Mouse (Mus musculus): Measurements from ENCODE around the gene Mrpl55. TPM values are rescaled to one million over a fixed set of nuclear protein-coding genes. Genes with fewer than 3 reads are reported as not detected.

Mrpl55 gene
- polyA plus RNA-seq, 1 experiment from 2014 or later, result 99.6 TPM

- WGBS, result 4% methylated on average over 15 of the region's 15 CpGs
- Histone ChIP-seq H3K27me3 (peaks cover 33% of the 10 kb centered on the region), H3K9me3 (replicated peaks) (no peaks in the 10 kb centered on the region), H3K9ac (no peak overlapping the region), H3K27ac (no peak overlapping the region), H3K4me1 (peaks cover 15% of the 10 kb centered on the region; the same call in 1 of the 2 replicates), H3K36me3 (no peaks in the 10 kb centered on the region), H3K4me2 (no peak overlapping the region), H3K4me3 (replicated peaks) (no peak overlapping the region)
- ATAC-seq (replicated peaks; ENCODE audit: low FRiP score), result peak; percentile 82
Observed at GRCm38 (mm10) chr11:59238525-59239427, 36.5 kb downstream of the Mrpl55 start.

DNA sequence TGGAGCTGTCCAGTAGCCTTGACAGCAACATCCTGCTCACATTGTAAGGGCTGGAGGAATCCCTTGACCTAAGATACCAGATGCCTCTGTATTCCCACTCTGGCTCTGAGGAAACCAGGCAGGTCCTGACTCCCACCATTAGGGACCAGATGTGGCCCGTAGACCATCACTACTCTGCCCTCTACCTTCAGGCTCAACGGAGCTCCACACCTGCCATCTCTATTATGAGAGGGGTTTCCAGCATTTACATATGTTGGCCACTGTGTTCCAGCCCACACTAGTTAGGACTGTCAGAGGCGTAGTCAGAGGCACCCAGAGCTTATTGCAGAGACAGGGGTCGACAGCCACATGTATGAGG, 37.1 kb downstream of the Mrpl55 start:
- ATAC-seq (replicated peaks; ENCODE audit: low FRiP score), result no peak
- H3K27ac ChIP-seq, result no peak overlapping the region

GRCm38 (mm10) chr11:59239796-59240195, 37.5 kb downstream of the Mrpl55 start:
- peaks cover 15% of the 10 kb centered on the region; the same call in 1 of the 2 replicates for H3K4me1 ChIP-seq
- no peaks in the 10 kb centered on the region for H3K36me3 ChIP-seq
- no peak for ATAC-seq (replicated peaks; ENCODE audit: low FRiP score)
- H3K27ac ChIP-seq, result no peak overlapping the region
- H3K4me2 ChIP-seq, result no peak overlapping the region
- peaks cover 33% of the 10 kb centered on the region for H3K27me3 ChIP-seq
- WGBS, result 78% methylated on average over 4 of the region's 4 CpGs
- H3K4me3 ChIP-seq (replicated peaks), result no peak overlapping the region
- no peak overlapping the region for H3K9ac ChIP-seq
- H3K9me3 ChIP-seq (replicated peaks), result no peaks in the 10 kb centered on the region

More for the DNA sequence above, 37.1 kb downstream of the Mrpl55 start:
- Histone ChIP-seq H3K27me3 (peaks cover 33% of the 10 kb centered on the region), H3K4me1 (peaks cover 15% of the 10 kb centered on the region; the same call in 1 of the 2 replicates), H3K36me3 (no peaks in the 10 kb centered on the region), H3K9me3 (replicated peaks) (no peaks in the 10 kb centered on the region), H3K4me3 (replicated peaks) (no peak overlapping the region), H3K4me2 (no peak overlapping the region), H3K9ac (no peak overlapping the region)
- WGBS, result 51% methylated on average over 4 of the region's 4 CpGs

DNA sequence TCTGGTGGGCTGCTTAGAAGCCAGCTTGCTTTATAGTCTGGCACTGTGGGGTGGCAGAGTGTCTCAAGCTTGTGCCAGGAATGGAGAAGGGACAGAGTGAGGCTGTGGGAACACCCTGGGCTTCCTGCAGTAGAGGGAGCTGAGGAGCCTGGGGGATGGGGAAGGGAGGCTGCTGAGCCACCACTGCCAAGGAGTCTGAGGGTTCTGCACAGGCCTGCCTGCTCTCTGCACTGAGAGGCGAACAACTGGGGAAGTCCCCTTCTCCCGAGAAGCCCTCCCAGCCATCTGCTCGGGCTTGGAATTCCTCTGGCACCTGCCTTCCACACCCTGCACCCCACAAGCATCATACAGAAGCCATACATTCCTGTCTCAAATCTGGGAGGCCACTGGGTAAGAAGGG, 39.6 kb downstream of the Mrpl55 start:
- 8% methylated on average over 3 of the region's 3 CpGs for WGBS

DNA sequence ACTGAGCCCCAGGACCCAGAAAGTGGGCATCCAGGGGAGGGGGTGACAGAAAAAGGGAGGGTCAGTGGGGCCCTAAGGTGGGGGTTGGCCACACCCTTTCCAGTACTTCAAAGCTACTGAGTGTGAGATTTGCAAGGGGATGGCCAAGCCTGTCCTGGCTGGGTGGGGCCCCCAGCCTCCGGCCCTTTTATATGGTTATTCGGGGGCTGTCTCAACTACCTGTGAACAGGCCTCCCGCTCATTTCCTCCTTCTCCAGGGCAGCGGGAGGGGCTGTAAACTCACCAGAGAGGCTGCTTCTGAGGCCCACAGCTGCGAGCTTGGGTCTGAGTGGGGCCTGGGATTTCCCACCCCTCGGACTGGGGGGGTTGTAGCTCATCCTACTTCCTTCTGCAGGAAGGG, 41.6 kb downstream of the Mrpl55 start:
- H3K4me1 ChIP-seq, result peaks cover 4% of the 10 kb centered on the region; the same call in 1 of the 2 replicates
- H3K9ac ChIP-seq, result no peak overlapping the region
- no peak overlapping the region for H3K4me3 ChIP-seq (replicated peaks)
- WGBS, result 8% methylated on average over 6 of the region's 6 CpGs
- H3K36me3 ChIP-seq, result no peaks in the 10 kb centered on the region
- ATAC-seq (replicated peaks; ENCODE audit: low FRiP score), result no peak
- H3K4me2 ChIP-seq, result no peak overlapping the region
- H3K27ac ChIP-seq, result no peak overlapping the region
- peaks cover 40% of the 10 kb centered on the region for H3K27me3 ChIP-seq
- H3K9me3 ChIP-seq (replicated peaks), result no peaks in the 10 kb centered on the region

More for the DNA sequence above, 39.6 kb downstream of the Mrpl55 start:
- Histone ChIP-seq H3K4me1 (peaks cover 15% of the 10 kb centered on the region; the same call in 1 of the 2 replicates), H3K36me3 (no peaks in the 10 kb centered on the region), H3K4me3 (replicated peaks) (no peak overlapping the region), H3K9me3 (replicated peaks) (no peaks in the 10 kb centered on the region), H3K27me3 (peaks cover 38% of the 10 kb centered on the region), H3K27ac (no peak overlapping the region), H3K9ac (no peak overlapping the region), H3K4me2 (no peak overlapping the region)
- no peak for ATAC-seq (replicated peaks; ENCODE audit: low FRiP score)

DNA sequence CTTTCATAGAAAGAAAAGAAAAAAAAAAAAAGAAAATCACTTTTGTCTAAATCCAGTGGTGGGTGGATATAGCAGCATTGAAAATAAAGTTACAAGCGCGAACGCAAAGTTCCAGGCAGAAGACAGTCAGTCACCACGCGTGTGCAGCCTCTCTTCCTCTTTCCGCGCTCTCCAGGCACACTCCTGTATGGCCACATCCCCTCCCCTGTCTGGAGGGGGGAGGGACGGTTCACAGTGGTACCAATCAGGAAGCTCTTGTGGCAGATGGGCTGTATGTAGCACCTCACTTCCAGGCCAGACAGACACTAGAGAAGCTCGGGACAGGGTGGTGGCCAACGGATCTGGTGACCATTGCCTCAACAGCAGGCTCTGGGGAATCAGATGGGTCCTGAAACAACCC, 45.8 kb downstream of the Mrpl55 start:
- Histone ChIP-seq H3K4me2 (no peak overlapping the region), H3K36me3 (no peaks in the 10 kb centered on the region), H3K4me3 (replicated peaks) (no peak overlapping the region), H3K9ac (no peak overlapping the region), H3K27me3 (peaks cover 17% of the 10 kb centered on the region; the same call in 1 of the 2 replicates), H3K9me3 (replicated peaks) (no peaks in the 10 kb centered on the region), H3K4me1 (no peaks in the 10 kb centered on the region), H3K27ac (no peak overlapping the region)
- 59% methylated on average over 10 of the region's 10 CpGs for WGBS
- no peak for ATAC-seq (replicated peaks; ENCODE audit: low FRiP score)

Other genes starting within 250 kb of the Mrpl55 start
- 36.4 and 40.3 TPM in 2 replicates for gene Hist3h2a, start 247.8 kb upstream of the Mrpl55 start, polyA plus RNA-seq (2015; fragmentation: Nextera tagmentation; extraction: Ambion mirVana)
- 0.58 and 0.71 TPM in 2 replicates for gene Trim17, start 247.8 kb upstream of the Mrpl55 start, polyA plus RNA-seq (2015; fragmentation: Nextera tagmentation; extraction: Ambion mirVana)
- gene Trim11, start 224.4 kb upstream of the Mrpl55 start, polyA plus RNA-seq (2015; fragmentation: Nextera tagmentation; extraction: Ambion mirVana), result 20.0 and 20.6 TPM in 2 replicates
- gene Obscn, start 66.1 kb upstream of the Mrpl55 start, polyA plus RNA-seq (2015; fragmentation: Nextera tagmentation; extraction: Ambion mirVana), result 0.60 and 0.66 TPM in 2 replicates
- gene Iba57, start 38.7 kb upstream of the Mrpl55 start, polyA plus RNA-seq (2015; fragmentation: Nextera tagmentation; extraction: Ambion mirVana), result 6.1 and 6.9 TPM in 2 replicates
- 0.22 and 0.27 TPM in 2 replicates for gene Gjc2, start 19.3 kb upstream of the Mrpl55 start, polyA plus RNA-seq (2015; fragmentation: Nextera tagmentation; extraction: Ambion mirVana)
- 117 and 120 TPM in 2 replicates for gene Guk1, start 10.3 kb upstream of the Mrpl55 start, polyA plus RNA-seq (2015; fragmentation: Nextera tagmentation; extraction: Ambion mirVana)
- gene 2310033P09Rik, start 5.8 kb downstream of the Mrpl55 start, polyA plus RNA-seq (2015; fragmentation: Nextera tagmentation; extraction: Ambion mirVana), result 32.5 and 36.4 TPM in 2 replicates
- 700 and 709 TPM in 2 replicates for gene Arf1, start 25.8 kb downstream of the Mrpl55 start, polyA plus RNA-seq (2015; fragmentation: Nextera tagmentation; extraction: Ambion mirVana)
- gene Wnt3a, start 88.3 kb downstream of the Mrpl55 start, polyA plus RNA-seq (2015; fragmentation: Nextera tagmentation; extraction: Ambion mirVana), result not detected in 2 replicates
- gene Wnt9a, start 104.4 kb downstream of the Mrpl55 start, polyA plus RNA-seq (2015; fragmentation: Nextera tagmentation; extraction: Ambion mirVana), result 1.6 and 2.1 TPM in 2 replicates
- not detected in 2 replicates for gene Prss38, start 173.2 kb downstream of the Mrpl55 start, polyA plus RNA-seq (2015; fragmentation: Nextera tagmentation; extraction: Ambion mirVana)
- 13.7 and 13.9 TPM in 2 replicates for gene Jmjd4, start 247.6 kb downstream of the Mrpl55 start, polyA plus RNA-seq (2015; fragmentation: Nextera tagmentation; extraction: Ambion mirVana)
- 111 and 112 TPM in 2 replicates for gene Snap47, start 248.7 kb downstream of the Mrpl55 start, polyA plus RNA-seq (2015; fragmentation: Nextera tagmentation; extraction: Ambion mirVana)

Data from kidney, embryonic 15.5 days (tissue).